Mouse (Mus musculus): ENCODE data around the gene Gm49027. TPM values are rescaled to one million over a fixed set of nuclear protein-coding genes. Genes with fewer than 3 reads are reported as not detected.

Gm49027 gene
- 0.36 and 1.3 TPM in 2 replicates for polyA plus RNA-seq (2015; fragmentation: Nextera tagmentation; extraction: Ambion mirVana)

DNA sequence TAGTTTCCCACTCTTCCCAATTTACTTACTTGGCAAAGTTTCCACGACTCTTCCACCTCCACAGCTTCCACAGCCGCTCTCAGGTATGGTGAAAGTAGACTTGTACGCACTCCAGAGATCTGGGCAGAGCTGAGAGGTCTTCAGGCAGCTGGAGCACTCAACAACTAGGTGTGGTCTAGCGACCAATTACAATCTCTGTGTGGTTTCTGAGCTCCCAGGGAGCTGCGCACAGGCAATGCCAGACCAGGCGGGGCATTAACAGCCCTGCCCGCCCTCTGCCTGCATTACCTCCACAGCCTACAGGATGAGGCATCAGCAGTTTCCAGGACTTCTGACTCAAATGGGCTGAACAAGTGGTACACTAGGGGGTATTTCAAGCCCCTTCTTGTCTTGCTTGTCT is at the start of gene Gm49027:
Gene Gm49027, minus strand, starts transcription at position 208 of the 400 bp plus-strand sequence.
- peak within 1 kb of the TSS; percentile 87 for H3K4me3 ChIP-seq
- no peak within 1 kb of the TSS for H3K9ac ChIP-seq
- WGBS: 84% methylated on average over 7 of the region's 7 CpGs
- H3K9me3 ChIP-seq: no peaks in the 10 kb centered on the region
- no peaks in the 10 kb centered on the region for H3K27me3 ChIP-seq
- H3K4me1 ChIP-seq: peaks cover 20% of the 10 kb centered on the region
- no peak within 1 kb of the TSS for H3K27ac ChIP-seq
- peak within 1 kb of the TSS; percentile 82 for H3K4me2 ChIP-seq
- 0 out of 2 replicates have a peak, but pooled peaks cover 8% of the 10 kb centered on the region for H3K36me3 ChIP-seq
- ATAC-seq (ENCODE audit: borderline replicate concordance, extremely low read depth, low FRiP score, low TSS enrichment): no peak

DNA sequence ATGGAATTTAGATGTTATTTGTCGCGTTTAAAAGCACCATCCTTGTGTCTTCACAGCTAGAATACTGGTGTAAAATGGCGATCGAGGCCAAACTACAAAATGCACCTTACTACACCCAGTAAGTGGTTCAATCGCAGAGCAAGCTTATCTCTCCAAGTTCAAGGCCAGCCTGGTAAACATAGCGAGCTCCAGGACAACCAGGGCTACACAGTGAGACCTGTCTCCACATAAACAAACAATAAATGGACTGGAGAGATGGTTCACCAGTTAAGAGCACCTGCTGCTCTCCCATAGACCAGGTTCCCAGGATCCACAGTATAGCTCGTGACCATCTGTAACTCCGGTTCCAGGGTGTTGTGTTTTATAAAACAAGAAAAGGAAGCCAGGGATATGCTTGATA is 48.1 kb upstream of the Gm49027 start:
- Histone ChIP-seq H3K4me2 (peak overlapping the region; percentile 77), H3K27ac (no peak overlapping the region), H3K4me3 (peak overlapping the region; percentile 71), H3K4me1 (peaks cover 9% of the 10 kb centered on the region; the same call in 1 of the 2 replicates), H3K9ac (no peak overlapping the region), H3K27me3 (no peaks in the 10 kb centered on the region), H3K9me3 (no peaks in the 10 kb centered on the region), H3K36me3 (peaks cover 13% of the 10 kb centered on the region; the same call in 1 of the 2 replicates)
- WGBS: 61% methylated on average over 8 of the region's 8 CpGs
- no peak for ATAC-seq (ENCODE audit: borderline replicate concordance, extremely low read depth, low FRiP score, low TSS enrichment)

DNA sequence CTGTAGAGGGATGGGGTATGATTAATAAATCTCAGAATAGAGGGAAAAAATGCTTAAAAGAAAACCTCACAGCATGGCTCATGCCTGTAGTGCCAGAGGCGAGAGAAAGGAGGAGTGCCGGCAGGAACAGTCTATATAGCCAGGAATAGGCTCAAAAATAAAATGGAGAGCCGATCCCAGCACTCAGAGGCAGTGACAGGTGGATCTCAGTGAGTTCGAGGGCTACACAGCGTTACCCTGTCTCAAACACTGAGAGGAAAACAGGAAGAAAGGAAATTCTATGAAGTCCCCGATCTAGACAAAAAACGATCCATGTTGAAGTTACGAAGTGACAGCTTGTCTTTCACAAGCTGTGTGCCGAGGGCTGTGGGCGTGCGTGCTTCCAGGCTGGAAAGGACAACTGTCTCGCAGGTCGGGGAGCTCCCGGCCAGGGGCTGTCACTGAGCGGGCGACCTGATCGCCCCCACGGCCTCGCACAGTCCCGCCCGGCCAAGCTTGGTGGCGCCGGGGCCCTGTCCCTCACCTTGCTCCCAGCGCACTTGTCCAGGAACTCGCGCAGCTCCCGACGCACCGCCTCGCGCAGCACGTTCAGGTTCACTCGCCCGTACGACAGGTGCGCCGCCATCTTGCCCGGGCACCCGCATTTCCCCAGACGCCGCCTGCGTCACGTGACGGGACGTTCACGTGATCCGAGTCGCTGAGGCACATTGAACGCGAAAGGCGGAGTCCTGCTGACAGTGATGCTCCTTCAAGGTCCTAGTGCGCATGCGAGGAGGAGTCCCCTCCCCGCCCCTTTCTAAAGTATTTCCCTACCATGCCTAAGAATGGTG is 47.3 kb upstream of the Gm49027 start, which contains the start of gene Vps33a:
Gene Vps33a, minus strand, starts transcription at position 682 of the 830 bp plus-strand sequence.
- Histone ChIP-seq H3K4me3 (peak within 1 kb of the TSS; percentile 71), H3K27me3 (no peaks in the 10 kb centered on the region), H3K27ac (peak within 1 kb of the TSS; percentile 24), H3K9ac (peak within 1 kb of the TSS; percentile 51), H3K4me2 (peak within 1 kb of the TSS; percentile 77), H3K9me3 (no peaks in the 10 kb centered on the region), H3K4me1 (peaks cover 9% of the 10 kb centered on the region; the same call in 1 of the 2 replicates), H3K36me3 (peaks cover 17% of the 10 kb centered on the region)
- under 1% methylated on average over 54 of the region's 54 CpGs for WGBS
- peak; percentile 94 for ATAC-seq (ENCODE audit: borderline replicate concordance, extremely low read depth, low FRiP score, low TSS enrichment)

DNA sequence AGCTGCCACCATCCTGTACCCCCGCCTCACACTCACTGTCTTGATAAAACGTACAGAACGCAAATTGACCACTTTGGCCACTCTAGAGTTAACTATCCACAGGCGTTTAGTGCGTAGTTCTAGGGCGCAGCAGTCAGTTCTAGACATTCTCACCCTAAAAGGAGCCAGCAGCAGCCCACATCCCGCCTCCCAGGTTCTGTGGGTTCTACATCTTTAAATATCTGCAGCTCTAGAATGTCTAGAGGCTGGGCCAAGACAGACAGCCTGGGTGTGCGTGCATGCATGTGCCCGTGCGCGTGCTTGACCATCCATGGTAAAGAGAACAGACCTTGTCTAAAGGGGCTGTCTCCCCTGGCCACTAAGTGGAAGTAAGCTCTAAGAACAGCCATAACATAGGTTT is 35.8 kb upstream of the Gm49027 start:
- 92% methylated on average over 11 of the region's 11 CpGs for WGBS
- Histone ChIP-seq H3K27me3 (no peaks in the 10 kb centered on the region), H3K4me3 (no peak overlapping the region), H3K27ac (no peak overlapping the region), H3K9ac (no peak overlapping the region), H3K4me1 (no peaks in the 10 kb centered on the region), H3K36me3 (peaks cover 58% of the 10 kb centered on the region), H3K4me2 (no peak overlapping the region), H3K9me3 (no peaks in the 10 kb centered on the region)
- no peak for ATAC-seq (ENCODE audit: borderline replicate concordance, extremely low read depth, low FRiP score, low TSS enrichment)

DNA sequence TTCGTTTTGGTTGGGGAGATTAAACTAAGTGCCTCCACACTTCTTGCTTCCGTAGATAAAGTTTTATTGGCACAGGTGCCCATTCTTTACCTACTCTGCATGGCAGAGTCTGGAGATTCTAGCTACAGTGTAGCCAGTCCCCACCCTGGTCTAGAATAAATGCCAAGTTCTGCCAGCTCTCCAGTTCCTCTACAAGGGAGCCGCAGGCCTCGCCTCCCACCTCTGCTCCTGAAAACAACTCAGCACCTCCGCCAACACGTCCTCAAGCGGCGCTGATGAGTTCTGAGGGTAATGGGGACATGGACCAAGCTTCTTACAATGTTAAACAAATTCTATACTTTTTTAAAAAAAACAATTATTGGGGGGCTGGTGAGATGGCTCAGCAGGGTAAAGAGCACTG is 34.3 kb upstream of the Gm49027 start:
- H3K9me3 ChIP-seq: no peaks in the 10 kb centered on the region
- no peak for ATAC-seq (ENCODE audit: borderline replicate concordance, extremely low read depth, low FRiP score, low TSS enrichment)
- no peak overlapping the region for H3K27ac ChIP-seq
- H3K4me1 ChIP-seq: no peaks in the 10 kb centered on the region
- no peak overlapping the region for H3K4me2 ChIP-seq
- H3K4me3 ChIP-seq: no peak overlapping the region
- 87% methylated on average over 8 of the region's 8 CpGs for WGBS
- peaks cover 49% of the 10 kb centered on the region for H3K36me3 ChIP-seq
- H3K27me3 ChIP-seq: no peaks in the 10 kb centered on the region
- no peak overlapping the region for H3K9ac ChIP-seq

DNA sequence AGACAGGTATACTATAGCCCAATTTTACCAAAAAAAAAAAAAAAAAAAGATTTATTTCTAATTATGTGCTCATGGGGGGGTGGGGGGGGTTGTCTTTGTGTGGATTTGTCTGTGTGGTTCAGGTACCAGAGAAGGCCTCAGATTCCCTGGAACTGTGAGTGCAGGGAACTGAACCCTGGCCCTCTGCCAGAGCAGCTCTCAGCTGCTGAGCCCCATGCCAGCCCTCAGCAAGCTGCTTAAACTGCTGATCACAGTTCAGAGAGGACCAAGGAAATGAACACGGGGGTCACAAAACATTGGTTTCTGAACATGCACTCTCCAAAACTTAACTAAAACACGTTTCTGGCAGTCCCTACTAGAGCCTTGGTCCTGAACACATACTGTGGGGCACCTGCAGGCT is 31.2 kb upstream of the Gm49027 start:
- ATAC-seq (ENCODE audit: borderline replicate concordance, extremely low read depth, low FRiP score, low TSS enrichment): no peak
- Histone ChIP-seq H3K36me3 (peaks cover 26% of the 10 kb centered on the region), H3K9ac (no peak overlapping the region), H3K27ac (no peak overlapping the region), H3K4me1 (no peaks in the 10 kb centered on the region), H3K4me3 (no peak overlapping the region), H3K9me3 (no peaks in the 10 kb centered on the region), H3K4me2 (no peak overlapping the region), H3K27me3 (no peaks in the 10 kb centered on the region)
- whole genome bisulfite sequencing: 63% methylated on average over 2 of the region's 2 CpGs

DNA sequence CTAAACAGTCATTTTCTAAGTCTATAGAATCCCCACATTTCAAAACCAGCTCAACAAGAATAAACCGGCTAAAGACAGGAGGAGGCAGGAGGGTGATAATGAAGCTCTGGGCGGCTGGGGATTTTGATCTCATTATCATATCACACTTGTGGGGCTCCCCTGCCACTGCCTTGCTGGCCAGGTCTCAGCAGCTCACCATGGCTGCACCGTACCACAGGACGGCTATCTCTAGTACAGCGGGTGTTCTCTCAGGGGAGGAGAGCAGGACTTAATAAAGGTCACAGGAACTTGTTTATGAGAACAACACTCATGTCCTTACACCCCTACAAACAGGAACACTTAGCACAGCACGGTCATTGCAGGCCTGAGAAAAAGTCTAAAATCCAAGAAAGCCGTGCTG is 30.4 kb upstream of the Gm49027 start:
- no peaks in the 10 kb centered on the region for H3K9me3 ChIP-seq
- H3K4me2 ChIP-seq: no peak overlapping the region
- 87% methylated on average over 7 of the region's 7 CpGs for WGBS
- no peak overlapping the region for H3K27ac ChIP-seq
- ATAC-seq (ENCODE audit: borderline replicate concordance, extremely low read depth, low FRiP score, low TSS enrichment): no peak
- H3K4me1 ChIP-seq: no peaks in the 10 kb centered on the region
- H3K9ac ChIP-seq: no peak overlapping the region
- no peak overlapping the region for H3K4me3 ChIP-seq
- H3K27me3 ChIP-seq: no peaks in the 10 kb centered on the region
- H3K36me3 ChIP-seq: peaks cover 21% of the 10 kb centered on the region

DNA sequence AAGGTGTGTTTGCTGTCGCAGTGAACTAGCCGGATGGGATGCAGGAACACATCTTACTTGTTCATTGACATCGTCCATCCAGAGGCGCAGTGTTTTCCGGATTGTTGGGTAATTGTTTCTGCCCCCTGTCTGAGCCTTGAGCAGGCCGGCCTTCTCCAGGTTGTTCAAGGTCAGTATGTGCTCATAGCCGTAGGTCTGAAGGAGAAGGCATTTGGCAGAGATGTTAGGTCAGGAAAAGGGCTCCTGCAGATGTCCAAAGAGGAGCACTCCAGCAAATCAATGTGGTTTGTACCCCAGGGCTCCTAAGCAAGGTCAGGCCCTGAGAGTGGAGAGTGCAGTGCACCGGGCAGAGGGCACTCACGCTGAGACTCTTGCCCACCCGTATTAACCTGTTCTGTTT is 8.5 kb upstream of the Gm49027 start:
- Histone ChIP-seq H3K27me3 (no peaks in the 10 kb centered on the region), H3K4me3 (no peak overlapping the region), H3K36me3 (peaks cover 53% of the 10 kb centered on the region), H3K9ac (no peak overlapping the region), H3K27ac (no peak overlapping the region), H3K9me3 (no peaks in the 10 kb centered on the region), H3K4me1 (no peaks in the 10 kb centered on the region), H3K4me2 (no peak overlapping the region)
- no peak for ATAC-seq (ENCODE audit: borderline replicate concordance, extremely low read depth, low FRiP score, low TSS enrichment)
- 89% methylated on average over 10 of the region's 10 CpGs for WGBS

DNA sequence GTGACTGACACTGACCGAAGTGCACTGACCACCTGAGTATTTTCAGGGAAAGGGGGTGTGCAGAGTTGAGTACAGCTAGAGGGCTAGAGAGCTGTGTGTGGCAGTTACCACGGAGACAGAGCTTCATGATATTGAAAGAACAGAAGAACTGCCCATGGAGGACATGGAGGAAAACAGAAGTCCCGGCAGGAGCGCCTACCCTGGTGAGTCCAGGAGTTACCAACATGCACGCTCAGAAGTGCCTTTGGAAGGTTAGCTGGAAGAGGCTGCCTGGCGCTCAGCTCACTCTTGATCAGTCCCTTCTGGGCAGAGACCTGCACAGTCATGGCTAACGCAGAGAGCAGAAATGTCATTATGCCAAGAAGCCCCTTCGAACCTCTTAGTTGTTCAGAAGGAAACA is 4.8 kb upstream of the Gm49027 start:
- no peak for ATAC-seq (ENCODE audit: borderline replicate concordance, extremely low read depth, low FRiP score, low TSS enrichment)
- Histone ChIP-seq H3K36me3 (peaks cover 47% of the 10 kb centered on the region), H3K9ac (no peak overlapping the region), H3K4me1 (no peaks in the 10 kb centered on the region), H3K27ac (no peak overlapping the region), H3K27me3 (no peaks in the 10 kb centered on the region), H3K4me2 (no peak overlapping the region), H3K4me3 (no peak overlapping the region), H3K9me3 (no peaks in the 10 kb centered on the region)
- WGBS: 87% methylated on average over 8 of the region's 8 CpGs

DNA sequence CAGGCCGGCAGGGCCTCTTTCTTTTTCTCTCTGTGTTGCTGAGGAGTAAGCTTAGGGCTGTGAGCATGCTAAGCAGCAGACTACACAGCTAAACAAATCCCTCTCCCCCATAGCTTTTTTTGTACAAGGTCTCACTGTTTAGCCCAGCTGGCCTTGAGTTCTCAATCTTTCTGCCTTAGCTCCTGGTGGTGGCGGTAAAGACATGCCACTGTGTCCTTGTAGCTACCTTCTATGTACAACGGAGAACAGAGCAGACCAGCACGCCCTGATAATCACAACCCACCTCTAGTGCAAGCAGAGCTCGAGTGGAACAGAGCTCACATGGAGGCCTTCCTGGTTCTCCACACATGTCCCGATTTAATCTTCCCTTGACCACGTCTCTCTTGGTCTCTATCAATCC is 3.4 kb upstream of the Gm49027 start:
- Histone ChIP-seq H3K9me3 (no peaks in the 10 kb centered on the region), H3K27me3 (no peaks in the 10 kb centered on the region), H3K36me3 (peaks cover 37% of the 10 kb centered on the region), H3K4me1 (peaks cover 4% of the 10 kb centered on the region), H3K27ac (no peak overlapping the region), H3K9ac (no peak overlapping the region), H3K4me3 (no peak overlapping the region), H3K4me2 (no peak overlapping the region)
- ATAC-seq (ENCODE audit: borderline replicate concordance, extremely low read depth, low FRiP score, low TSS enrichment): no peak
- 66% methylated on average over 7 of the region's 7 CpGs for WGBS

DNA sequence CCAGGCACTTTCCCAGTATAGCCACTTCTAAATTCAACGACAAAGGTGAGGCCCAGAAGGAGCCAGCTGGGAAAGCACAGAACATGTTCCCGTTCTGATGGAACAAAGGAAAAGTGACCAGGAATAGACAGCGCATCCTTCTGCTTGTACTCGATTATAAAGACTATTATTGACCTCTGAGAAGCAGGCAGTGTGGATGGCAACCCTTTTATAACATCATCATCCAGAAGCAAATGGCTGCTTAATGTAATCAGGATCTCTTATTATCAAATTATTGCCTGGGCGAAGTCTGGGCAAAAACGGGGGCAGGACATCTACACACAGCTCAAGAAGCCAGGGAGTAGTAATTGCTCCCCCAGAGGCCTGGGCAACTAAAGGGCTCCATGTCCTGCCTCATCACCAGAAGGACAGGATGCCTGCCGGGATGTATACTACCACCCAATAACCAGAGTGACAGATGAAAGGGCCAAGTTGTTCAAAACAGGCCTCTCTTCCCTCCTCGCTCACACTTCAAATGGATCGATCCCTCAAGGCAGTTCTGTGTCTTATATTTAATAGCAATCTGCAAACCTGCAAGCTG is 718 bp upstream of the Gm49027 start:
- H3K4me3 ChIP-seq: no peak overlapping the region
- no peak for ATAC-seq (ENCODE audit: borderline replicate concordance, extremely low read depth, low FRiP score, low TSS enrichment)
- no peak overlapping the region for H3K27ac ChIP-seq

DNA sequence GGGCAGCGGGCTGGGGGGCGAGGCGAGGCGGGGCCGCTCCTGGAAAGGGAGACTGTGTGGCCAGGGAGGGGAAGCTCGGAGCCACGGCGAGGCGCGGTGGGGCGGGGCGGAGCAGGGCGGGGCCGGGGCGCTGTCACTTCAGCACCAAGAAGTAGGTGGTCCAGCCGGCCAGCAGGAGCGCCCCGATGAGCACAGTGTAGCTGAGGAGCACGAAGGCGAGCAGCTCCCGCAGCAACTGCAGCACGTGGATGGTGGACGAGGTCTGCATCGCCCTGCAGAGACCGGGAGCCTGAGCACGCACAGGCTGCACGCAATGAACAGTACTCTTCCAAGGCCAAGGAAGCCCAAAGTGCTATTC is 916 bp downstream of the Gm49027 start:
- Histone ChIP-seq H3K4me2 (peak overlapping the region; percentile 82), H3K4me1 (peaks cover 20% of the 10 kb centered on the region), H3K27ac (no peak overlapping the region), H3K4me3 (peak overlapping the region; percentile 87), H3K27me3 (no peaks in the 10 kb centered on the region), H3K9me3 (no peaks in the 10 kb centered on the region), H3K9ac (no peak overlapping the region), H3K36me3 (0 out of 2 replicates have a peak, but pooled peaks cover 8% of the 10 kb centered on the region)
- peak; percentile 96 for ATAC-seq (ENCODE audit: borderline replicate concordance, extremely low read depth, low FRiP score, low TSS enrichment)
- WGBS: 3% methylated on average over 26 of the region's 27 CpGs

More for the DNA sequence above, 718 bp upstream of the Gm49027 start:
- no peak overlapping the region for H3K4me2 ChIP-seq
- 91% methylated on average over 9 of the region's 9 CpGs for WGBS
- H3K9me3 ChIP-seq: no peaks in the 10 kb centered on the region
- peaks cover 12% of the 10 kb centered on the region; the same call in 1 of the 2 replicates for H3K36me3 ChIP-seq
- peaks cover 20% of the 10 kb centered on the region for H3K4me1 ChIP-seq
- no peak overlapping the region for H3K9ac ChIP-seq
- no peaks in the 10 kb centered on the region for H3K27me3 ChIP-seq

Measured in lung, embryonic 15.5 days (tissue).